Comparison of ENCODE assay signal across 8 mouse cellular contexts in the genomic region with DNA sequence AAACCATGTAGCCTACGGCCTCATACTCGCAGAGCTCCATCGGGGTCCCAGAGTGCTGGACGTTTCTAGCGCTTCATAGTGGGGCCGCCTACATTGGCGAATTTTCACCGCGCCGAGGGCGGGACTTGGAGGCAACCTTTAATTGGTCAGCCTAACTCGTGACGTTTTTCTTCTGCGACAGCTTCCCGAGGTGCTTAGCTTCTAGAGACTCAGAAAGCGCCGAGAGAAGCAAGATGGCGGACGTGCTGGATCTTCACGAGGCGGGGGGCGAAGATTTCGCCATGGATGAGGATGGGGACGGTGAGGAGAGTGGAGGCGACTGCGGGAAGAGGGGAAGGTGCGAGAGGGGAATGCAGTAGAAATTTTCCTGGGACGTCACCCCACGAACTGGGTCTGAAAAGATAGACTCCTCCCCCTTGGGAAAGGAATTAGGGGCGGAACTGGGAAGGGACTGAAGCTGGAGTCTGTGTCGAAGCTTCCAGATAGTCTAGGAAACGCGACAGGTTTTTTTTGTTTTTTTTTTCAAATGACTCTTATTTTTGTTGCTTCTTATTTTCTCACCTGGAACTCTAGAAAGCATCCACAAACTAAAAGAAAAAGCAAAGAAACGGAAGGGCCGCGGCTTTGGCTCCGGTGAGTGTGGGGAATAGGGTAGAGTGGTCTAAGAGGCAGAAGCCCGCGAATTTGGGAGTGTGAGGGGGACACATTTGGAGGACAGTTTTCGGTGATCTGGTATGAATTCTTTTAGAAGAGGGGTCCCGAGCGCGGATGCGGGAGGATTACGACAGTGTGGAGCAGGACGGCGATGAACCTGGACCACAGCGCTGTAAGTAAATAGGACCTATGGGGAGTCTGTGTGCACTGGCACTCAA. TPM values are rescaled to one million over a fixed set of nuclear protein-coding genes. Genes with fewer than 3 reads are reported as not detected.
A peak's percentile ranks its signal among the peaks of the same experiment; 100 is the strongest.
DNase-seq lines count a peak whose midpoint lies in the region; ATAC-seq and TF ChIP-seq lines count a peak whose summit lies in the region.

A gene (plus strand): TSS at position 205 of the 872 bp plus-strand sequence.

- DNase-seq in A20 (ENCODE audit: low read depth, low spot score): peak; percentile 98
- DNase-seq in heart, adult 9 months (ENCODE audit: low spot score in 2 of 2): peak; percentile 96 to 97
- DNase-seq in monocyte, adult 2 months (ENCODE audit: low read depth in 1 of 2, low spot score in 2 of 2): peak; percentile 78 to 87
- DNase-seq in spleen, postnatal 36 days (ENCODE audit: low spot score in 2 of 2): peak; percentile 94 to 96

- no peaks in the 10 kb centered on the region for H3K27me3 ChIP-seq in kidney, embryonic 14.5 days (ENCODE audit: control insufficient read depth, insufficient read depth, low read length)
- no peaks in the 10 kb centered on the region for H3K27me3 ChIP-seq in limb, embryonic 15.5 days

- no peak for TF ChIP-seq POLR2A in bone marrow macrophage, adult 2 months (IDR thresholded peaks at IDR 0.05; ENCODE audit: borderline replicate concordance, low read depth, low read length)
- TF ChIP-seq POLR2A in embryonic fibroblast, embryonic 13.5 days (IDR thresholded peaks at IDR 0.05; ENCODE audit: low read depth, low read length): peak; percentile 85

- peak within 1 kb of the TSS; percentile 80 for H3K27ac ChIP-seq in bone marrow macrophage, adult 2 months (ENCODE audit: insufficient read depth, low read depth, low read length)
- peak within 1 kb of the TSS; percentile 35 for H3K27ac ChIP-seq in embryonic fibroblast, embryonic 13.5 days (ENCODE audit: insufficient read depth, low read length)
- peak within 1 kb of the TSS; percentile 71 for H3K27ac ChIP-seq in kidney, embryonic 14.5 days (ENCODE audit: low read depth, low read length)
- peak within 1 kb of the TSS; percentile 81 for H3K27ac ChIP-seq in limb, embryonic 15.5 days

- WGBS in kidney, embryonic 14.5 days: 1% methylated on average over 48 of the region's 48 CpGs
- WGBS in limb, embryonic 15.5 days: under 1% methylated on average over 48 of the region's 48 CpGs

- no peak for TF ChIP-seq CTCF in bone marrow macrophage, adult 2 months (IDR thresholded peaks at IDR 0.05; ENCODE audit: low read depth, low read length)
- no peak for TF ChIP-seq CTCF in embryonic fibroblast, embryonic 13.5 days (IDR thresholded peaks at IDR 0.05; ENCODE audit: borderline replicate concordance, insufficient read depth, low read length)

- peaks cover 27% of the 10 kb centered on the region for H3K36me3 ChIP-seq in kidney, embryonic 14.5 days (ENCODE audit: control insufficient read depth, insufficient read depth, low read length)
- H3K36me3 ChIP-seq in limb, embryonic 15.5 days: peaks cover 35% of the 10 kb centered on the region

- H3K4me1 ChIP-seq in bone marrow macrophage, adult 2 months (ENCODE audit: control insufficient read depth, insufficient read depth, low read length): peaks cover 11% of the 10 kb centered on the region; the same call in 1 of the 2 replicates
- no peaks in the 10 kb centered on the region for H3K4me1 ChIP-seq in embryonic fibroblast, embryonic 13.5 days (ENCODE audit: control insufficient read depth, insufficient read depth, low read length)
- H3K4me1 ChIP-seq in kidney, embryonic 14.5 days (ENCODE audit: control insufficient read depth, insufficient read depth, low read length): peaks cover 11% of the 10 kb centered on the region; the same call in 1 of the 2 replicates
- peaks cover 20% of the 10 kb centered on the region for H3K4me1 ChIP-seq in limb, embryonic 15.5 days

- H3K4me2 ChIP-seq in kidney, embryonic 14.5 days (replicated peaks; ENCODE audit: low read depth, low read length): peak within 1 kb of the TSS; percentile 79
- peak within 1 kb of the TSS; percentile 69 for H3K4me2 ChIP-seq in limb, embryonic 15.5 days

- peak; percentile 93 for ATAC-seq in kidney, embryonic 14.5 days (ENCODE audit: low FRiP score, low TSS enrichment)
- peak; percentile 93 for ATAC-seq in limb, embryonic 15.5 days (ENCODE audit: insufficient number of reproducible peaks, low FRiP score, low TSS enrichment, low read depth)

- H3K4me3 ChIP-seq in bone marrow macrophage, adult 2 months (ENCODE audit: insufficient read depth, low read length): peak within 1 kb of the TSS; percentile 97
- H3K4me3 ChIP-seq in embryonic fibroblast, embryonic 13.5 days (ENCODE audit: insufficient read depth, low read length): peak within 1 kb of the TSS; percentile 62
- H3K4me3 ChIP-seq in kidney, embryonic 14.5 days (ENCODE audit: low read length): peak within 1 kb of the TSS; percentile 78
- H3K4me3 ChIP-seq in limb, embryonic 15.5 days: peak within 1 kb of the TSS; percentile 57

- peak within 1 kb of the TSS; percentile 77 for H3K9ac ChIP-seq in kidney, embryonic 14.5 days (ENCODE audit: low read depth, low read length)
- H3K9ac ChIP-seq in limb, embryonic 15.5 days: peak within 1 kb of the TSS; percentile 65

- no peaks in the 10 kb centered on the region for H3K9me3 ChIP-seq in kidney, embryonic 14.5 days (ENCODE audit: control insufficient read depth, low read length)
- no peaks in the 10 kb centered on the region for H3K9me3 ChIP-seq in limb, embryonic 15.5 days

RNA-seq across cellular contexts. Expression of the gene that starts here (rescaled TPM):
- polyA plus RNA-seq in bone marrow macrophage, adult 2 months (2012; ENCODE audit: insufficient read depth, insufficient read length, missing spikeins): 109 and 163 TPM in 2 replicates
- 108 and 113 TPM in 2 replicates for polyA plus RNA-seq in embryonic fibroblast, embryonic 13.5 days (2011; ENCODE audit: insufficient read length, low read depth, missing spikeins)
- 167 and 236 TPM in 2 replicates for polyA plus RNA-seq in kidney, embryonic 14.5 days (2014; fragmentation: Nextera tagmentation; extraction: Ambion mirVana)
- 102 and 120 TPM in 2 replicates for polyA plus RNA-seq in limb, embryonic 15.5 days (2015; fragmentation: Nextera tagmentation; extraction: Ambion mirVana)

Comparison
In these comparisons a context has a peak if more than half of its experiments do, and no peak if none do; other contexts are left out.
1. Peak in every context shown above with its lines: DNase-seq, ATAC-seq, H3K4me3 ChIP-seq and H3K27ac ChIP-seq.